Mouse (Mus musculus): ENCODE results near the gene Lrif1.
A peak's percentile ranks its signal among the peaks of the same experiment; 100 is the strongest.
"Not testable (repeated sequence)": the region's sequence is repeated elsewhere in the genome, so short reads cannot be mapped to it uniquely, and the experiment has no call there.

The Lrif1 gene

DNA sequence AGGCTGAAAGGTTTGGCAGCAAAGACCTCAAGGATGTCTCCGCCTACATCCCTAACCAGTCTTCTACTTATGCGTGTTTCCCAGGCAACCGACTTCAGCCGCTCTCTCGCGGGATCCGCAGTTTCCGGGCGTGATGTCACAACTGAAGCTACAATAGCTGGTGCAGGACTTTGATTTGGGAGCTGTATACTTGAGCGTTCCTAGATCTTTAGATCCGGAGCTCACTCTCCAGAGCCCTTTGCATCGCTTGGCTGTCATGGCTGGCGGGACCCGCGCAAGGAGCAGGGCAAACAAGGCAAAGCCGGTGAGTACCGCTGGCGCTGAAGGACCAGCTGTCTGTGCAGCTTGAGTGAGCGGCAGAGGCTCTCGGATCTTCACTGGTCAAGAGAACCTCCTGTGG, at the start of gene Lrif1:
TSS of gene Lrif1 (plus strand) at position 158 of the 400 bp plus-strand sequence.
- peak; percentile 59 to 88 for DNase-seq (ENCODE audit: inconsistent age in 2 of 2, low spot score in 1 of 2)

DNA sequence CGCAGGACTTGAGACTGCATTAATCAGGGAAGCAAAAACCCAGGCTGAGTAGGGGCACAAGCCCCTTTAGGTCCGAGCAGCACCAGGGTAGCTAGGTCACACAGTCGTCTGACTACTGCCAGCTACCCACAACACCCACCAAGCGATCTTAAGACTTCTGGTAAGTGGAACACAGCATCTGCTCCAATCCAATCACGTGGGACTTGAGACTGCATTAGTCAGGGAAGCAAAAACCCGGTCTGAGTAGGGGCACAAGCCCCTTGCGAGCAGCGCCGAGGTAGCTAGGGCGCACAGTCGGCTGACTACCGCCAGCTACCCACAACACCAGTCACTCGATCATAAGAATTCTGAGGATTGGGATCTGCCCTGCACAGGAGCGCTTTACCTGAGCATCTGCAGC, 12.0 kb upstream of the Lrif1 start:
- not testable (repeated sequence) for DNase-seq (ENCODE audit: inconsistent age in 2 of 2, low spot score in 1 of 2)

DNA sequence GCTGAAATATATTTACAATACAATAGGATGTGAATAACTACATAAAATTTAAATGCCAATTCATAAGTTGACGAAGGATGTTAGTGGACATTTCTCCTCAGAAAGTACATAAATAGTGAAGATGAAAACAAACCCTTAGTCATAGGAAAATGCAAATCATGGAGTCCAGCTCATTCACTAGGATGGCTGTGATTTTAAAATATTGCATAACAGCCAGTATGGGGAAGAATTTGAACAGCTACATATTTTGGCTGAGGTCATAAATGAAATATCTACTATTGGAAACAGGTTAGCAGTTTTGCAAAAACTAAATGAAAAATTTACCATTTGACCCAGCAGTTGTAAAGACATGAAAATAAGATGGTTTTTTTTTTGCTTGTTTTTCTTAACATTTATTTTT, 594 bp downstream of the Lrif1 start:
- no peak for DNase-seq (ENCODE audit: inconsistent age in 2 of 2, low spot score in 1 of 2)

GRCm38 (mm10) chr3:106721397-106722027, 36.7 kb downstream of the Lrif1 start:
- DNase-seq (ENCODE audit: inconsistent age in 2 of 2, low spot score in 1 of 2), result peak; percentile 97 to 99

GRCm38 (mm10) chr3:106722028-106722945, 37.5 kb downstream of the Lrif1 start:
- peak; percentile 91 to 97 for DNase-seq (ENCODE audit: inconsistent age in 2 of 2, low spot score in 1 of 2)

DNA sequence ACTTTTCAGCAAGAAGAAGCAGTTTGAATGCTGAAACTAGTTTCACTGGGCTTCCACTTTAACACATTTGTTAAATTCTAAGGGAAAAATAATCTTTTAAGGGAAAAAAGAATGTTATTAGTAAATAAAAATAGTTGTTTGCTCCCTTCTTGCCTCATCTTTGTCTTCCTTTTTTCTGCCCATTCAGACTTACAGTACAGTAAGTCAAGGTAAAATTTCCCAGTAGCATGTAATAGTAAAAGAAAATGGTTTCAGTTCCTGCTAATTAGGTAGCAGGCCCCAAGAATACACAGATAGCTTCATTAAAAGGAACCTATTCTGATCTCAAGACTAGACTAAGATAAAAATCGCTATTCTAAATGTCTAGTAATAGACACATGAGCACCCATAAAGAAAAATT, 71.1 kb downstream of the Lrif1 start:
- no peak for DNase-seq (ENCODE audit: inconsistent age in 2 of 2, low spot score in 1 of 2)

DNA sequence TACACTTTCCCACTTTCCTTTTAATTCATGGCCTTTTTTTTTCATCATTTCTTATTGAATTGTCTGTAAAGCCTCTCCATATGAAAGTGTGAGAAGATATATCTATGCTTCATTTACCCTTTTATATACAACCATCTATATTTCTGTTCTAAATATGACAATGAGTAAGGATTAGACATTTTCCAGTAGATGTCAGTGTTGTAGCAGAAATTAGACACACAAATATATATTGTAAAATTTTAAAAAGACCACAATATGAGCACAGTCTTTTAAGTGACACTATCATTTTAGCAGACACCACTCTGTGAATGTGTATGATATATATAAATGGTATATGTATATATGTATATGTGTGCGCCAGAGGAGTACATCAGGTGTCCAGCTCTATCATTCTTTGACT, 87.0 kb downstream of the Lrif1 start:
- no peak for DNase-seq (ENCODE audit: inconsistent age in 2 of 2, low spot score in 1 of 2)

GRCm38 (mm10) chr3:106785130-106785529, 100.3 kb downstream of the Lrif1 start:
- no peak for DNase-seq (ENCODE audit: inconsistent age in 2 of 2, low spot score in 1 of 2)

Data from adrenal gland, adult (tissue).